Mouse (Mus musculus) spleen, adult 18-20 months (tissue): ENCODE results near the gene Cdc6.
A peak's percentile ranks its signal among the peaks of the same experiment; 100 is the strongest.

Experiments
- DNase-seq, 2 experiments: peaks; one replicate each; pipeline ENCODE4 v3.0.0; 2022; ENCODE audit warnings: mixed read lengths in 2 of 2

Cdc6 gene

DNA sequence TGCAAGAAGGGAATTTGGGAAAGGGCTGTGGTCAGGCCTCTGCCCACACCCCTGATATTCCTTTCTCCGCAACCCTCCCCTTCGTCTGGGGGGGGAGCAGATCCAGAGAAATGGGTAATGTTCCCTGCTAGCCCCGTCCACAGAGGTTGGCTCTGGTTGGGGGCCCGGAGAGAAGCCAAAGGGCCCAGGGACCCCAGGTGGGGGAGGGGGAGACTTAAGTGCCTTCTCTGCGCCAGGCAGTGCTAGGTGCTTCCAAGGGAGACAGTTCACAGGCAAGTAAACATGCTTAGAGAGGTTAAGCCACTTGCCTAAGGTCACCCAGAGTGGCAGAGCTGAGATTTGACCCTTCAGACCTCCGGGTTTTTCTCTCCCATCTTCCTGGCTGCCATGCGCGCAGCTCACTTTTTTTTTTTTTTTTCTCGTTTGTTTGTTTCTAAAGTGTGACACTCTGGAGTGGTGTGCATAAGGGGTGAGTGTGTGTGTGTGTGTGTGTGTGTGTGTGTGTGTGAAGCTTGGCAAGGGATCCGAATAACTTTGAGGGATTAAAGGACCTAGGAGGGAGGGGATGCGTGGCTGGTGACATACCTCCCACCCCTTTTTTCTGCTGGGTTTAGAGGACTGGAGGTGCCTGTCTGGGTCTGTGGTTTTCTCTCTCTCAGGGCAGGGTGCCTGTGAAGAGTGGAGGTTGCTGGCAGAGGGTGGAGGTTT is 37.5 kb downstream of the Cdc6 start:
- peak in 1 of 2 experiments; percentile 15 for DNase-seq

DNA sequence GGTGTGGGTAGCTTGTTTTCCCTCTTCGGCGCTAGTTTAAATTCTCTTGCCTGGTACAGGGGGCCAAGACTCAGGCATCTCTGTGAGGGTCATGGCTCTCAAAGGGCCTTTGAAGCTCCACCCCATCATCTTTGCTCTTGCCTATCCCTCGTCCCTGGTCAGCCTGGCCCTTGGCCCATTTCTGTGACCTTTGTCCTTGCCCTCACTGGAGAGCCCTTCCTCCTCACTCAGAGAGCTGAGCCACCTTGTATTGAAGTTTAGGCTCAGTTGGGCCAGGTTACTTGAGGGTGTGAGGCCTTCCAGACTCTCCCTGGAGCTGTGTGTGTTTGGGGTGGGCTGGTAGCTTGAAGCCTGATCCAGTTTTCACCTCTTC is 38.0 kb downstream of the Cdc6 start:
- no peak for DNase-seq

DNA sequence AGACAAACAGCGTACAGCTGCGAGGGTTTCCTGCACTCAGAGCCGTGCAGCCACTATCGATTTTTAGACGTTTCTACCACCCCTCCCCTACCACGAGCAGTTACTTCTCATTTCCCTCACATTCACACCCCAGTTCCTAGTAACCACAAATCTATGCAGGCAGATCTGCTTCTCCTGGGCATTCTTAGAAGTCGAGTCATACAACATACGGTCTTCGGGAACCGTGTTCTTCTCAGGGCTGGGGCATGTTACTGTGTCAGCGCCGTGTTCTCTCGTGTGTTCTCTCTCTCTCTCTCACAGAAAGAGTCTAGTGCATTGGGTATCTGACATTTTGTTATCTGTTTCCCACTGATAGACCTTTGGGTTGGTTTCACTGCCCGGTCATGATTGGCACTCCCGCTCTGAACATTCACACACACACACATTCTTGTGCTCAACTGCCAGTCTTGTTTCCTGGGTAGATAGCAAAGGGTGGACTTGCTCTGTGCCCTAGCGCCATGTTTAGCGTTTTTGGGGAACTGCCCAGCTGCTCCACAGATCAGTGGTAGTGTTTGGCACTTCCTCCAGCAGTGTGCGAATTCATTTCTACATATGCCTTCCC is 40.5 kb downstream of the Cdc6 start:
- no peak for DNase-seq

DNA sequence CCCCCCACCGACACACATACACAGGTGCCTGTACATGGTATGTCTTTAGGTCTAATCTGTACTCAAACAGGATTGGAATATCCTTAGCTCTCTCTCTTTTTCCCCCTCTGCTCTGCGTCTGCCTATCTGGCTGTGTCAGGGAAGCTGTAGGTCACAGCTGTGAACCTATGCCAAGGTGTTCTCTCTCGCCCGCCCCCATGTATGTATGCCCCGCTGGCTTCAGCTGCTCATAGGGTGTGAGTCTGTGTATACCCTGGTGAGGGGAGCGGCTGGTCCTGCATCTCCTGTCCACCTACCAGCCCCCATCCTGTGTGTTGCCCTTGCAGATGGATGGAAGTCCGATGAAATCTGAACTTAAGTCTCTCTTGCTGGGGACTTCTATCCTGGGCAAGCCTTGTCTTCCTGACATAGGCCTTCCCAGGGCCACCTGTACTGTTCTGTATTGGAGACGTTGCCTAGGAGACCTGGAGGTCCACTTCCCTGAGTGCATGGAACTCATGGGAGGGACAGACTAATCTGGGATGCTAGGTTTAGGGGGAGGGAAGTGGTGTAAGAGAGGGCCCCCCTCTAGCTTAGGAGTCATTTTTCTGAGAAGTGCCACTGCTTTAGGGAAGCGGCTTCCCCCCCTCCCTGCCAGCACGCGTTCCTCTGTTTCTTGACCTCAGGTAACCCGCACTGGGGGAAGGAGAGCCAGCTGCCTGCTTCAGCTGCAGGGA is 41.8 kb downstream of the Cdc6 start:
- no peak for DNase-seq

DNA sequence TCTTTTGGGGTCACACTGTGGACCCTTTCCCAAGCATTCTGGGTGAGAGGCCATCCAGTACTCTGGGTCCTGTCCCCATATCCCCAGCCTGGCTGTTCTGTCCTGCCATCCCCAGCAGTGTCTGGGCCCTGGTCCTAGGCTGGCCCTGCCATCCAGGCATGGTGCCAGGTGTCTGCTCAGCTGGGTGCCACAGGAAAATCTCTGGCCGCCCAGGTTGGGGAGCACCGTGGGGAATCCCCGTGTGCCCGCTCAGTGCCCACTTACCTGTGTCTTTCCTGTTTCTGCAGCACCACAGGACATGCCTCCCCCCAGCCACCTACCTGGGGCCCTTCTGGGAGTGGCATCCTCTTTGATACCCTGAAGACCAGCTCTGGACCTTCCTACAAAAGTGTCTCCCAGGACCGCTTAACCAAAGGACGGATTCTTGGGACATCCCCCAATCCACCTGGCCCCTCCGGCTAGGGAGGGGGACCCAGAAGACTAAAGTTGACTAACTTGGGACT is 42.4 kb downstream of the Cdc6 start:
- no peak for DNase-seq

DNA sequence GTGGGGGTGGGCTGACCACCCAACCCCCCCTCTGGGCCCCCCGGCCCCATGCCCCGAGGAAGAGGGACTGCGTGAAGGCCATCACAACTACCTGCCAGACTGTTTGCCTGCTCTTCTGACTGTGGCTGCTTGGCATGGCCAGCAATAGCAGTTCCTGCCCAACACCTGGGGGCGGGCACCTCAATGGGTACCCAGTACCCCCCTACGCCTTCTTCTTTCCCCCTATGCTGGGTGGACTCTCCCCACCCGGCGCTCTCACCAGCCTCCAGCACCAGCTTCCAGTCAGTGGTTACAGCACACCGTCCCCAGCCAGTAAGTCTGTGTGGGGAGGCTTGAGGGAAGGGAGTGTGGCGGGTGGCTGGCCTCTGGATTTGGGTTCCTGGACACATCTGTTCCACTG is 42.9 kb downstream of the Cdc6 start:
- DNase-seq = no peak

DNA sequence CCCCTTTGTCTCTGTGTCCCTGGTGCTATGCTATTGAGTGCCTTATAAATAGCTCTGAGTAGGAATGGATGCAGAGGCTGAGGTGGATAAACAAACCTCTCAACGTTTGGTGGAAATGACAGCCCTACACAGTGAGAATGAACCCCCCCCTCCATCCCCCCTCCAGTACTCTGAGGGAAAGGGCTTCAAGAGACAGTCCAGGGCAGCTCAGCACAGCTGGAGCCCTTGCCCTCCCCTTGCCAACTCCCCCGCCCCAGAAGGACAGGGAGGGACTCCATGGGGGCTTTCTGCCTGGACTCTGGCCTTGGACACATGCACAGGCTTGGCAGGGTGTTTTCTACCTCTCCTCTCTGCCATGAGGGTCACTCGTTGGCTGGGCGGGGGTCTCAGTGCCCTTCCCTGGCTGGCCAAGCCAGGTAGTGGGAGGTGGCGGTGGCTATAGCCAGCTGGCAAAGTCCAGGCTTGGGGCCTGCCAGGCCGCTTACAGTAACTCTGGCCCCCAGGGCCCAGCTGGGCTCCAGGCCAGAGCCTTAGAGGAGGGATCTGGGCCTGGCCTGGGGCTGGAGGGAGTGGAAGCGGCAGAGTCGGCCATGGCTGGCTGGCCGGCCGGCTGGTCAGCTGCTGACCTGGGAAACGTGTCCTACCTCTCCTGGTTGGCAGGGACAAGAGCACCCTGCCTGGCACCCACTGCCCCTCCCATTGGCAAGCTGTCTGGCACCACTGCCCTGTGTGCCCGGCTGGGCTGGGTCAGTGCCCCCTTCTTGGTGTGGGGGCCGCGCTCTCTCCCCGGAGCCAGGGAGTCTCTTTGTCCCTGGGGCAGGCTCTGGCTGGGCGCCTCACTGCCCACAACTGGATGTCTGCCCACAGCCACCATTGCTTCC is 43.7 kb downstream of the Cdc6 start:
- no peak for DNase-seq

DNA sequence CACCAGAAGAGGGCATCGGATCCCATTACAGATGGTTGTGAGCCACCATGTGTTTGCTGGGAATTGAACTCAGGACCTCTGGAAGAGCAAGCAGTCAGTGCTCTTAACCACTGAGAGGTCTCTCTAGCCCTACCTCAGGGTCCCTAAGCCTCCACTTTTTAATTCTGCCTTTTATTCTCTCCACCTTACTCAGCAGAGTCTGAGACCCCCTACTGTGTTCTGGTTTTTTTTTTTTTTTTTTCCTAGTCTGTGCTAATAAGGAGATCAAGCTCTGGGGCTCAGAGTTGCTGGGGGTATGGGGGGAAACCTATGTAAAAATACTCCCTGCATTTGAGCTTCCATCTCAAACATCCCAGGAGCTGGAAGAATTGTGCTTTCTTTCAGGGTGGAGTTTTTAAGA is 44.5 kb downstream of the Cdc6 start:
- DNase-seq = no peak

DNA sequence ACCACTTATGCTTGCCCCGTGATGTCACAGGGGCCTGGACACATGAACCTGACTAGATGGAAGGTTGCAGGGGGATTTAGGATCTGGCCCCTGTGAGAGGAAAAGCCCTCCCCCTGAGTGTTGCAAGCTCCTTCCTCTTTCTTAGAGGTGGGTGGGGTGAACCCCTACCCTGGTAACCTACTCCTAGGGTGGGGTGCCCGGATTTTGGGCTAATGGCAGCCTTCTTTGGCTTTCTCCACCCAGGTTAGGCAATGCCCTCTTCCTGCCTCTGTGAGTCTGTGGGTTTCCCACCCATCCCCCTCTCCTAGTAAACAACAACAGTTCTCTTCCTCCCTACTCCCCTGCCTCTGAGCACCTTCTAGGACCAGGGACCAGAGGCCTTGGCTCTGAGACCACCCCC is 45.1 kb downstream of the Cdc6 start:
- no peak for DNase-seq

DNA sequence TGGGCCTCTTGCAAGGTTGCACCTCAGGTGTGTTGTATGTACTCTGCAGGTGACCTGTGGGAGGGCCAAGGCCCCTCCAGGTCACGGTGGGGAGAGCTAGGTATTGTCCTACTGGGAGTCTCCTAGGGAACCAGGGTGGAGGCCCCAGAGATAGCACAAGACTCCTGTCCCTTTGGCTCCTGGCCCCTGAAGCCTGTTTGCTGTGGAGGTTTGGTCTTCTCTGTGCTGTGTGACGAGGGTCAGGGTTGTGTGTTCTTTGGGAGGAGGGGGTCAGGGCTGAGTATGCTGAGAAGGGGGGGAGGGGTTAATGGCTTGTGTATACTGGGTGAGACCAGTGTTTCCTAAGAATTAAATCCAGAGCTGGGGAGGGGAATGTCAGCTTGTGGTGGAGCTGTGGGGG is 45.8 kb downstream of the Cdc6 start:
- DNase-seq = no peak

DNA sequence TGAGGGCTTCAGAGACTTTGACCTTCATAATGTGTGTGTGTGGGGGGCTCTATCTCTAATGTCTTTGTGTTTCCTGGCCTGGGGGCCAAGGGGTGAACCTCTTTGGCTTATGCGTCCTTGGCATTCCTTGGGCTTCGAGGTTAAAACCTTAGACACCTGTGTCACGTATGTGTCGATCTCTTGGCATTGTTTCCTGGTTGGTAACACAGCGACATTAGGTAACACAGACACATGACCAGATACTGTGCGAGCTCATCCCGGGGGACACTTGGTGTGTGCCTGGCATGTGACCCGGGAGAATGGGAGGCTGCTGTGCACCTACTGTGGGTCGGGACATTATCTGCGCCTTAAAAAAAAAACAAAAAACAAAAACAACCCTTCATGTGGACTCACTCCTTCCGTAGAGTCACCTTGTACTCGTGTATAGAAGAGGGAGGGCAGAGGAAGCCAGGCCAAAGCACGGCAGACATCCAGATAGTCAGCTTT is 46.3 kb downstream of the Cdc6 start:
- no peak for DNase-seq

DNA sequence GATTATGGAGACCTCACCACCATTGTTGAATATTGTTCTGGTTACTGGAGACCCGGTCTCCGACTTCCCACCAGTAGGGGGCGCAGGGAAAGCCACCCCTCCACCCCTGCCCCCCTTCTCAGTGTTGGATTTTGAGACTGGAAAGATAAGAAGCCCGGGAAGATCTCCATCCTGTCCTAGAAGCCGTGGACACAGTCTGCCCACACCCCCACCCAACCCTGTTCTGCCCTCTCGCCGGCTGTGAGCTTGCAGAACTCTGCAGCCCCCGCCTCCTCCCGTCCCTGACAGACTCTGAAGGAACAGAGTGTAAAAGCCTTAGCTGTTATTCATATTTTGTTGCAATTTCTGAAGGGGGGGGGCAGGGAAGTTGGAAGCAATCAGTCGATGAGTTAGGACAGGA is 46.8 kb downstream of the Cdc6 start:
- peak in 1 of 2 experiments; percentile 65 for DNase-seq

DNA sequence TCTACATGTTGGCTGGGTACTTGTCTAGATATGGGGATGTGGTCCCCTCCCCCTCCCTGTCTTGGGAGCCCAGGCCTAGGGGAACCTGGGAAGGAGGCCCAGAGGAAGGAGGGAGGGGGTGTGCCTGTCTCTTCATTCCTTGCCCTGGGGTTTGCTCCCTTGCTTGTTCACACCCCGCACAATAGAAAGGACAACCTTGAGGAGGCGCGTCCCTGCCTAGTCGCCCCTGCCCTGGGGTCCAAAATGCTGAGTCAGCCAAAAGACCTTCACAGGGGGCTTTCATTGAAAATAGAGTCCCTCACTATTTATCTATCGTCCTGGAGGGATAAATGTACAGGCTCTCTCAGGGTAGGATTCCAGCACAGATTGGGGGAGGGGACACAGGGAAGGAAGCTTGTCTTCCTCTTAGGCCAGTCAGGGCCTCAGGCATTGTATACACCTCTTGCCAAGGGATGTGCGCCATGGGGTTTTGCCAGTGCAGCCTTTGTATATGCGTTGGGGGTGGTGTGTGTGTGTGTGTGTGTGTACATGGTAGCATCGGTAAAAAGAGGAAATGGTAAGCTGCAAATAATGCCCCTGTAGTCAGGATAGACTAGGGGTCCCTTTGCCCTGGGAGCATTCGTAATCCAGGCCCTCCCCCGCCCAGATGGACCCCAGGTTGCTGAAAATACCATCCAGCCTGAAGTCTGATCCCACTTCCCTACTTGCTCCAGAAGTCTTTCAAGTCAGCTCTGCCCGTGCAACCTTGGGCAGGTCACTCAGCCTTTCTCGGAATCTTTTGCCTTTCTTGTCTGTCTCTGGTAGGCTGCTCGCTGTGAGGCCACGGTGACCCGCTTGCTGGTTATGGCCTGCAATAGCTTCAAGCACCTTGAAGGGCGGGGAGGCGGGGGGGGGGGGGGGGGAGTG is 47.5 kb downstream of the Cdc6 start:
- DNase-seq = peak; percentile 6 to 12

DNA sequence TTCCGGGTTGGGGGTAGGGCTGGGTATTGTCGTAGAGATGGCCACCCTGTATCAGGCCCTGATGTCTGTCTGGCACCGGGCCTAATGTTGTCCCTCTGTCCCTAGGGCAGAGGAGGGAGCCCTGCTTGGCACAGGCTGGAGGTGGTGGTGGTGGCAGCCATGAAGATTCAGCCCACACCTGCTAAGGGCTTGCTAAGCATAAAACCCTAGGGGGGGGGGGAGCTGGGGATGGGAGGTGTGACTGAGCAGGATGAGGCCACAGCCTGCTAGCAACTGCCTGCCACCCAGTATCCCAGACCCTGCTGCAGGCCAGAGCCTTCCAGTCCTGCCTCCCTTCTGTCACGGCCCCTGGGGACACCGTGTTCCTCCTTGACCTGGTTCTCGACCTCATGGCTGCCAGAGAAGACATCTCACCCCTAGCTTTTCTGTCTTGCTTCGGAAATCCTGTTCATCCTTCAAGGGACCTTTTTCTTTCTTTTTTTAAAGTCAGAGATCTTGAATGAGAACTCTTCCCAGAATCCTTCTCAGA is 48.2 kb downstream of the Cdc6 start:
- peak in 1 of 2 experiments; percentile 5 for DNase-seq

DNA sequence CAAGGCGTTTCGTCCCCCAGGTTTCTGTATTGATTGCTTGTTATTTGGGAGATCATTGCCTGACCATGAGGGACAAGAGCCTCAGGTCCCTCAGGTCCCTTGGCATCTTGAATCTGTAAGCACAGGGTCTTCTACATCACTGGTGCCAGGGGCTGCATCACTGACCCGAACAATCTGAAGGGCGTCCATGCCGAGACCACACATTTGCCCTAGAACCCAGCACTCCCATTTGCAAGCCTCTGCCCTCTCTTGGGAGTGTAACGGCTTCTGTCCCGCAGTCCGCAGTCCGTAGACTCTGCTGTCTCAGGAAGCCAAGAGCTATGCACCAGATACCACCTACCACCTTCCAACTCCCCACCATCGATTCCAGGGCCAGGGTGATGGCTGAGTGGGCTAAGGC is 48.7 kb downstream of the Cdc6 start:
- no peak for DNase-seq

DNA sequence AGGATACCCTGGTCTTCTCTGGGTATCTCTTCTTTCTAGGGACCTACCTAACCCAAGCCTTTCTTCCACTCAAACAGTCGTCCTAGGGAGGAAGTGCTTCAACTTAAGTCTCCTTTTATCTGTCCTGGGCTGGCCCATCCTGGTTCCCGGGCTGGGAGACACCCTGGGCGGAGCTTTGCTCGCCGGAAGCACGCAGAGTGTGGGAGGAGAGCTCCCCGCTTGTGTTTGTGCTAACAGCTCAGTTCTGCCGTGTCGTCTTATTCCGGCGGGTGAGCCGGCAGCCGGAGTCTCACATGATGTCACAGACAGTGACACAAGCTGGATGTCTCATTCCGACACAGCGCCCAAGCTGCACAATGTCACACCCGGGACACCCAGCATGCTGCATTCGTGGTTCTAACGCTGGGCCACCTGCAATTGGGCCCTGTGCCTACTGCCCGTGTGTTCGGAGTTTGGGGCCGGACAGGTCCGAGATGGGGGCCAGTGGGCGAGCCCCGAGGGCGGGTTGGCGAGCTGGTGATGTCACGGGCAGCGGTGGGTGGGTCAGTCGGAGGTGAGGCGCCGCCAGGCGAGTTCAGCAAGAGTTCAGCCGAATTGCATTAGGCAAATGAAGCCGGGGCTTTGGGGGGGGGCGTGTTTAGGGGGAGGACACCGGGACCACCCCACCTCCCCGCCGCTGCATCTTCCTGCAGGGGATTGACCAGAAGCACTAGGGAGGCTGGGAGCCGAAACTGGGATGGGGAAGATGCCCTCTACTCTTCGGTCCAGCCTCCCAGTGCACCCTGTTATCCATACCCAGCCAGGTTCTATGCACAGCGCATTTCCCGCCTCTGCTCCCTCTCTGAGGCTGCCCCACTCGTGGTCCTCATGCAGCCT is 52.1 kb downstream of the Cdc6 start:
- DNase-seq = peak; percentile 66 to 69

DNA sequence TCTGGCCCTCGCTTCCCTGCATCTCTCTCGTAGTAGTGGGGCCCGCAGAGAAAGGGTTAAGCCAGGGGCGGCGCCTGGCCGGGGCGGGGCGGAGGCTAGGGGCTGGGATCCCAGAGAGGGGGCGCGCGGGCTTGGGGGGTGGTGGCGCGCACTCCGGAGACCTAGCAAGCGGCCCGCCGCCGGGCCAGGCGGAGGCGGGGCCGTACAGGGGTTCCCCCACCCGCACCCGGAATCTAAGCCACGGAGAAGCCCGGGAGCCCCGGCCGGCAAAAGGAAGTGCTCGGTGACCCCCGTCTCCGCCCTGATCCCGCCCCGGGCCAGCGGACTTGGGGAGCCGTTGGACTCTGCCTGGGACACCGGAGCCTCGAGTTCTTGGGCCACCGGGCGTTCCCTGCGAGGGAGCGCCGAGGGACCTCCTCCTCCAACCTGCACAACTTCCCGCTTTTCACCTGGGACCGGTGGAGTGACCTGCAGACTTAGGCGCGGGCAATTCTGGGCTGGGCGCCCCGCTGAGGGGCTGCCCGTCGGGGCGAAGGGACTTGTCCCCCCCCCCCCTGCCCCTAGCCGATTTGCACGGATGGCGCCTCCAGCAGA is 52.8 kb downstream of the Cdc6 start:
- peak; percentile 58 to 70 for DNase-seq

DNA sequence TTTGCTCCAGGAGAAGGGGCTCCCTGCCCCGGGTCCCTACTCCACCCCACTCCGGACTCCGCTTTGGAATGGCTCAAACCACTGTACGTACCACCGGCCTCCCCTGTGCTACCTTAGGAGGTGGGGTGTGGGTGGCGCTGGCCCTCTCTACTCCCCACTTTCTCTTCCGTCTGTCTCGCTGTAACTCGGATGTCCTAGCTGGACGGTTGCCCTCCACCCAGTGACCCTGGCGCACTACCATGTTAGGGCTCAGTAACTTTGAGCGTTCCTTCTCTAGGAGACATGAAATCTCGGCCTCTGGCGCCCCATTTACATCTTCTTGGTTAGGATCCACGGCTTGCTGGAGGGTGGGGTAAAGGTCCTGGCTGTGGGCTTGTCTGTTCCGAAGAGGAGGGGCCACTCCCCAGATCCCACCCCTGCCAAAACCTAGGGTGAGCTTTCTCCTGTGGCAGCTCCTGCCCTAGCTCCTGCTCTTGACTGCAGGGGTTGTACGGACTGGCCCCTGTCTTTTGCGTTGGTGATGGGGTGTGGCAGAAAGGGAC is 53.5 kb downstream of the Cdc6 start:
- peak; percentile 11 to 16 for DNase-seq

DNA sequence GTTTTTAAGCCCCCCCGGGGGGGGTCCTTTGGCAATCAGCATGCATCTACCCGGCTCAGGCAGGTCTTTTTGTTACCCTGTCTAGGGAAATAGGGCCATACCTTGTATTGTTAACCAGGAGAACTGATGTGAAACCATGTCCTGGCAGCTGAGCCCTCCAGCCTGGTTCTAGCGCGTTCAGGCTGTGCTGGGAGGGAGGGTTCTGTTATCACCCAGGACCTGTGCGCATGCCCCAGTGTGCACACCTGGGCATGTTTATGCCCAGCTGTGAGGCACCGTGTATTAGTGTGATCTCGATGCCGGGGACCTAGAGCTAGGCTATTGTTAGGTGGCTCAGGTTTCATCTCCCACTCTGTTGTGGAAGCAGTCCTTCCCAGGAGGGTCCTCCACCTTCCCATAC is 54.2 kb downstream of the Cdc6 start:
- peak in 1 of 2 experiments; percentile 26 for DNase-seq
